Mouse (Mus musculus): ENCODE measurements at regions not wholly inside any gene's neighbourhood (a gene's known extent, or its start where the extent isn't known, plus 50 kb on each side); places are given as distances from the start of the nearest gene placed in this dataset.

GRCm38 (mm10) chr3:100751211-100751610 is 65.9 kb upstream of the Man1a2 start:
- TF ChIP-seq CHD2 (IDR thresholded peaks at IDR 0.05; ENCODE audit: low read depth, low read length): no peak
- no peak for TF ChIP-seq ZNF384 (IDR thresholded peaks at IDR 0.05; ENCODE audit: low read depth, low read length)
- TF ChIP-seq HCFC1 (IDR thresholded peaks at IDR 0.05; ENCODE audit: borderline replicate concordance, insufficient read depth, low read length): no peak
